Mouse (Mus musculus) bone marrow, adult 2 months (tissue): ENCODE results near the gene 5530401A14Rik.

ENCODE experiments used
- CTCF ChIP-seq: fragments of 200-500 bp; IDR thresholded peaks from 2 replicates; pipeline ENCODE4 v1.5.1; 2011; ENCODE audit warnings: low read length, control low read depth; ENCODE audit not compliant: control insufficient read depth, insufficient read depth
- POLR2A ChIP-seq: fragments of 200-500 bp; IDR thresholded peaks from 2 replicates; pipeline ENCODE4 v1.6.1; 2011; ENCODE audit warnings: low read depth, mild to moderate bottlenecking, control low read depth, low read length, borderline replicate concordance; ENCODE audit not compliant: control insufficient read depth

DNA sequence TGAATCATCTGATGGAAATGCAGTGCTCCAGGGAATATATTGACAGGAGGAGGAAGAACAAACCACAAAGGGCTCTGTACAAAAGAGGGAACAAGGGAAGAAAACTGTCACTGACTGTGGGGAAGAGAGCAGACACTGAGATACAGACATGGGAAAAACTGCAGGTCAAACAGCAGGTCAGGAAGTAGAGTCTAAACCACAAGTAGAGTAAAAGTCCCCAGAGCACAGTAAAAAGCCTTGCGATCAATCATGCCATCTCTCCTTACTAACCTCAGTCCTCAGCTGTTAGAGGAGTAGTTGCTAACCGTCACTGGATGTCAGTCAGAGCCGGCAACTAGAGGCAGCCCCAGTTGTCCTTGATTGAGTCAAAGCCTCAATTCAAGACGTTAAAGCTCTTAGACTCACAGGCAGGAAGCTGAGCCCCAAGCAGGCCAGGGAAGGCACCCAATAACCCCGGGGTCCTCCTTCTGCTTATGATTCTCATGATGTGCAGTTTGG, 49.0 kb downstream of the 5530401A14Rik start:
- TF ChIP-seq CTCF (no peak), POLR2A (no peak)
